Mouse (Mus musculus): ENCODE results near the gene Tbcel. TPM values are rescaled to one million over a fixed set of nuclear protein-coding genes. Genes with fewer than 3 reads are reported as not detected.

Gene Tbcel
- total RNA-seq, 4 experiments from 2014 or later = 19.8 to 24.7 (median 21.0) TPM

DNA sequence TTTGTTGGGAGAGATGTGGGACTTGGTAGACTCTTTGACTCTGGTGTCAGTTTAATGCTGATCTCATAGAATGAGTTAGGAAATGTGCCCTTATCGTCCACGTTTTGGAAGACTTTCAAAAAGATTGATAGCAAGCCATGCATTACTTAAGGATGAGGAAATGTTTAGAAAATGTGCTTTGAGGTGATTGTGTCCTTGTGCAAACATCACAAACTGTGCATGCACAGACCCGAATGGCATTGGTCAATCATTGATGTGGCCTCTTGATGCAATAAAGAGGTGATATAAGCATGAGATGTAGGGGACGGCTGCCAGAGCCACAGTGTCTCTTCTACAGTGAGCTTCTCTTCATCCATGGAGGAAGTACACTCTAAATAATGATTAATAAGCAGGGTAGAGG, 20.7 kb downstream of the Tbcel start:
- no peak for DNase-seq (ENCODE audit: low spot score)

DNA sequence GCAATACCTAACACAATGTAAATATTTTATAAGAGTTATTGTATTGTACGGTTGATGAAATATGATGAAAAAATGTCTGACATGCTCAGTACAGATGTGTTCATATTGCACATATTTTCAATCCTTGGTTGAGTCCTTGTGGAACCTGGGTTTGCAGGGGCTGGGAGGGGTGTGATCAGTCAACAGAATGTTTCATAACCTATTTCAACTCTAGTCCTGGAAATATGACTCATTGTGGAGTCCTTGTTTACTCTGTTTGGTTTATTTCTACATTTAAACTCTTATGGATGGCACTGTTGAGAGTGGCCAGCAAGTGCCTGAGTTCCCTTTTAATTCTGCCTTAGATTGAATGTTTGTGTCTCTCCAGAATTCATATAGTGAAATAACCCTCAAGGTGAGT, 22.9 kb downstream of the Tbcel start:
- no peak for DNase-seq (ENCODE audit: low spot score)

DNA sequence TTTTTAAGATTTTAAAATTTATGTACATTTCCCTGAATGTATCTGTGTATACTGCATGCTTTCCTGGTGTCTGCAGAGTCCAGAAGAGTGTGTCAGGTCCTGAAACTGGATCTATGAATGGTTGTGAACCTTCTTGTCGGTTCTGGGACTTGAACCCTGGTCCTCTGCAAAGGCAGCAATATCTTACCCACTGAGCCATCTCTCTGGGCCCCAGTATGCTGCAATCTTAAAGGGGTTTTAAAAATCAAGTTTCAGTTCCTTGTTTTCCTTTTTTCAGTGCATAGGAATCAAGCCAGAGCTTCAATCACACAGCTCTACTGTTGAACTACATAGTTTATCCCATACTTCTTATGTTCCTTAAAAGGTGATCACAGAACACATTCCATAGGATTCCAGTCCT, 24.7 kb downstream of the Tbcel start:
- DNase-seq (ENCODE audit: low spot score) = no peak

DNA sequence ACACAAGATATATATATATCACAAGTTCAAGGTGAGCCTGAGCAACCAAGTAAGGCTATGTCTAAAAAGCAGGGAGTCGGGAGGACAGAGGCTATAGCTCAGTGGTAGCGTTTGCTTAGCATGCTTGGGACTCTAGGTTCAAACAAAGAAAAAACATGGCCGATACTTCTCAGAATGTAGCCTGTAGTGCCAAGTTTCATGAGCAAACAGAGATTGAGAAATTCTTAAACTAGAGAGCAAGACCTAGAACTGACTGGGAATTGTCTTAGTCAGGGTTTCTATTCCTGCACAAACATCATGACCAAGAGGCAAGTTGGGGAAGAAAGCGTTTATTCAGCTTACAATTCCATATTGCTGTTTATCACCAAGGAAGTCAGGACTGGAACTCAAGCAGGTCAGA, 31.4 kb downstream of the Tbcel start:
- DNase-seq (ENCODE audit: low spot score) = no peak

DNA sequence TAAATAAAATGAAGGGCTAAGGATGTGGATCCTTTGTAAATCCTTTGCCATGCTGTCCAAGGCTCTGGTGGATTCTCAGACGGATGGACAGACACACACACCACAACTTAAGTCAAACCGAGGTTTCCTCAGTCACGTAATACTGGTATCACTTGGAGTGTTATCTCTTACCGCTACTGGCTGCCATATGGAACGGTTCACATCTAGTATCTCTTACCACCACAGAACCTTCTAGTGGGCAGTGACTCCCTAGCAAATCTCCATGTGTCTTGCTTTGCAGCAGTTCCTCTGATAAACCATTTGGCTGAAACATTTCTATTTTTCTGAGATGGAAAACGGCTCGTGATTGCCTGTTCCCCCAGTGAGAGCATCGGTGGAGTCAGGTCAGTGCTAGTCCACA, 33.4 kb downstream of the Tbcel start:
- DNase-seq (ENCODE audit: low spot score) = no peak

DNA sequence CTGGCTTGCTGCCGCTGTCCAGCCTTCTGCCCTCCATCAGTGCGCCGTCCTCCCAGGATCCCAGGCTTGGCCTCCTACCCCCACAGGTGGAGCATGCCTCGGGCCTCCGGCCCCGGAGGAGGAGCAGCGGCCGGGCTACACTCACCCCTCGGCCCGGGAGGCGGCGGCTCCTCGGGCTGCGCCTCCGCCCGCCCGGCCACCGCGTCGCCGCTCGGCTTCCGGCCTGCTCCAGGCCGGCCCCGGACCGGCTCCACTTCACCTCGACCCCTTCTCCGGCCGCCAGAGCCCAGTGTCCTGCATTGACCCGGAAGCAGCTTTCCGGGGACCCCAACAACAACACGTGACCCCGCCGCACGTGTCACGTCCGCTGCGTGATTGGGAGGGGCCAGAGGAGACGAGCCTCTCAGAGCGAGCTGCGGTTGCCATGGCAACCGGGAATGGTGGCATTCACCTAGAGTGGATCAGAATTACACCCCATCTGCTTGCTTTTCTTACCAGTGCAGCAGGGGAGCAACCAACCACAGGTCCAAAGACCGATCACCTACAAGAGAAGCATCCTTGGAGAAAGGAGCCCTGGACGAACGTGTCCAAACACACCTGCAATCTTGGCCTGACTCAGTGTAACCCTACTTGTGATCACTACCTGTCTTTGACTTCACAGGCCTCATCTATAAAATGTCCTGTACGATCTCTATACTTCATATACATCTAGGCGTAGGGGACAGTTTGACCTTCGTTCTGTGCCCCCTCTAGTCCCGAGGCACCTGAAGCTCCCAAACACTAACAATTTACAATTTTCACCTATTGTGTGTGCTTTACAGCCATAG, 35.5 kb downstream of the Tbcel start:
- peak; percentile 86 for DNase-seq (ENCODE audit: low spot score)

DNA sequence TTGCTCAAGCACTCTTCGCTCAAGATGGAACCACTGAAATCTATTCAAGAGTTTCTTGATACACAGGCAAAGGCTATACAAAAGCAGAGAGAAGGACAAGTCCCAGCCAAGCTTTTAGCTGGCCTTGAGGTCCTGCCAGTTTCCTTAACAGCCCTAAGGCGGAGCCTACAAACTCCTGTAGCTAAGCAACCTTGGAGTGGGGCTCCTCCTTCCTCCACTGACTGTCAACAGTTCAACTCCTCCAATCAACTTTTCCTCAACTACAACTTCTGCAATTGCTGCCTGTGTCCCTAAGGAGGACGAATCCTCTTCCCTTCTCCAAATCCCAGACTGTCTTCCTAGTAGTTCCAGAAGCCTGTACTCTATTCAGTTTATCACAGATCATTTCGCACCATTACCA, 36.4 kb downstream of the Tbcel start:
- peak; percentile 67 for DNase-seq (ENCODE audit: low spot score)

DNA sequence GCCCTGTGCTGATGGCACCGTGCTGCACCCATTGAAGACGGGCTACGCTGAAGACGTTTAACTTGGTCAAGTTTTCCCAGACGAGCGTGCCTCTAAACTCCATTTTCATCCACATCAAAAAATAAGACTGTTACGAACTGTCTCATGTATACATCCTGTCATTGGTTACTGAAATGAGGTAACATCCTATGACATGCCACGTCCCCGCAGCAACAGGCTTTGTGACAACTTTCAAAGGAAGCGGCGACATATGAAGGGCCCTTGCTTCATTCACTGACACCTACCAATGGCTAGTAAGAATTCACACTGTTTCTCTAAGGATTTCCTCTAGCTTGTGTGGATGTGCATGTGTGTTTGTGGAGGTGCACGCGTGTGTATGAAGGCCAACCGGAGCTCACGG, 38.3 kb downstream of the Tbcel start:
- no peak for DNase-seq (ENCODE audit: low spot score)

DNA sequence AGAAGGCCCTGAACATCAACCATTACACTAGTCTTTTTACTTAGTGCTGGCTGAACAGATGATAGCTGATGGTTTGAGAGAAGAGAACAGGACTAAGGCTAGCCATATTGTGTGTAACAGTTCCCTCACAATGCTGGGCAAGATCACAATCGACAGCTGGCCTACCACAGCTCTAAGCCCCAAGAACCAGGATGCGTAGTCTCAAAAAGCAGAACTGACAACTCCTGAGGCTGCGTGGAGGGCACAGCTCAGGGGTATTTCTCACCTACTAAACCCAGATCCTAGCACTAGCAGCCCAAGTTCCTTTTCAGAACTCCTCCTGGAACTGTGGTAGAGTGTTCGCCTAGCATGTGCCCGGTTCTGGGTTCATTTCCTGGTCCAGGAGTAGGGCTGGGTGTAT, 39.2 kb downstream of the Tbcel start:
- DNase-seq (ENCODE audit: low spot score) = no peak

DNA sequence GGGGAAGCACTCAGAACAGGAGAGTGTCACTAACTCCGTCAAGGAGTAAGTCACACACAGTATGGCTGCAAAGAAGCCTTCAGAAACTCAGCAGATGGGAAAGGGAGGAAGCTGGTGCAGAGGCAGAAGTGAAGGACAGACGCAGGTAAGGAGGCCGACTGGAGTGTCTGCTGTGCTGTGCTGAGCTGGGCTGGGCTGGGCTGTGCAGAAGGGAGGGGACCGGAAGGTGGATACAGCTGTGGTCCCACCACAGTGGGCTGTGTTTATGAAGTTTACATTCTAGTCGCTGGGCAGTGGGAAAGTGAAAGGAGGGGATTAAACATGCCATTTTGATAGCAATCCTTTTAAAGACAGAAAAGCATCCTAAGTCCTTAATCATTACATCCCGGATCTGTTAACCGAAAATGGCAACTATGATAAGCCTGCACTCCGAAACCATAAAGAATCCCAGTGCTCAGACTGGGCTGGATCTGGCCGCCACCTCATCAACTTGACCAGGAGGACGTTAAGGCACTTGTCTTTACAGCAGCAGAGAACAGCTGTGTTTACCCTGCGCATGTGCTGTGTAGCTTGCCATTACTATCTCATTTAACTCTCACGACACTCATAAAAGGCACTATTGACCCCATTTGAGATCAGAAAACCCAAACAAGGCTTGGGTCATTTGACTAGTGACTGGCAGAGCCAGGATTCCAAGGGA, 40.3 kb downstream of the Tbcel start:
- no peak for DNase-seq (ENCODE audit: low spot score)

DNA sequence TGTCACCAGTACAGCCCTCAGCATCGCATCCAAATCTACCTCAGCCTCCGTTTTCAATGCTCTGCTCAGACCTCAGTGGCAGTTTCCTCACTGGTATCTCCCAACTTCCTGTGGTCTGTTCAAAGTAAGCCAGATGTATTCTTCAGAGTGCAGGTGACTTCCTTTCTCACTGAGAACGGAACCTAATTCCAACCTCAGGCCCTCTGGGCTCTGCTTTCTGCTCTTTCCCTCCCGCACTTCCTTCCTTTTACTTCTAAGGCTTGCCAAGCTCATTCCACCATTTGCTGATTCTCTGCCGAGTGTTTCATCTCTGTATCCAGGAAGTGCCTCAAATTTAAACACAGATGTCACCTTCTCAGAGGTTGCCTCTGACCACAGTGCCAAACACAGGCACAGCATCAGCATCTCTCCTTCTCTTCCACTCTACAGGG, 41.9 kb downstream of the Tbcel start:
- DNase-seq (ENCODE audit: low spot score) = no peak

DNA sequence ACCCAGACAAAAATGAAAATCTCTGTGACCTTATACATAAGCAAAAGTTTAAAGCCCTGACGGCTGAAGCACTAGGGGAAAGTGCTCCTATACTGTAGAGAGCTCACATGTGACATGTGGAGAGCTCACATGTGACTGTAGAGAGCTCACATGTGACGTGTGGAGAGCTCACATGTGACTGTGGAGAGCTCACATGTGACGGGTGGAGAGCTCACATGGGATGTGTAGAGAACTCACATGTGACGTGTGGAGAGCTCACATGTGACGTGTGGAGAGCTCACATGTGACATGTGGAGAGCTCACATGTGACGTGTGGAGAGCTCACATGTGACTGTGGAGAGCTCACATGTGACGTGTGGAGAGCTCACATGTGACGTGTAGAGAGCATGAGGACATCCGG, 43.4 kb downstream of the Tbcel start:
- DNase-seq (ENCODE audit: low spot score) = no peak

DNA sequence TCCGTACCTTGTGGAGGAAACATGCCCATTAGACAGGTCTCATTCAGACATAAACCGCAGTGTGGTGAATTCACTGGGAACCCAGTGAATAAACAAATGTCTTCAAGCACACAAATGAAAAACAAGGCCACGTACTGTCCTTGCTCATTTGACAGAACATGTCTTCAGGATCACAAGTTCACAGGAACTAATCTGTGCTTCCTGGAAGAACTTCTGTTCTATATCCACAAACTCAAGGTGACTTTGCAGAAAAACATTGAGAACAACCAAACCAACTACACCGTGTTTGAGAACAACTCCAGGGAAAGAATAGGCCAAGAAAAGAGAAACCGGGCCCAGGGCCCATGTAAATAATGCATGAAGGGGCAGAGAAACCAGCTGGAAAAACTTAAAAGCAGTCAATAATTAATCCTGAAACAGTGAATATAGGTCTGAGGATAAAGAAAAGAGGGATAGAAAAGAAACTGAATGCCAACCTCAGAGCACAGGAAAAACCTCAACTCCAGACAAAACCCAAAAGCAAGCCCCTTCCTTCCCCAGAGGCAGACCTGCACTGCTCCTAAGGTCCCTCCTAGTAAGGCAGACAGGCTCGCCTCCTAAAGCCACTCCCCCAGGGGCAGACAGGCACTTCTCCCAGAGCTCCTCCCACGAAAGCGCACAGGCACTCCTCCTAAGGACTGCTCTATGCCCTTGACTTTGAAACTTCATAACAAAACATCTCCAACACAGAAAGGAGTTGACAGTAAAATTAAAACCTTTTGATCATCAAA, 44.2 kb downstream of the Tbcel start:
- DNase-seq (ENCODE audit: low spot score) = peak; percentile 44

DNA sequence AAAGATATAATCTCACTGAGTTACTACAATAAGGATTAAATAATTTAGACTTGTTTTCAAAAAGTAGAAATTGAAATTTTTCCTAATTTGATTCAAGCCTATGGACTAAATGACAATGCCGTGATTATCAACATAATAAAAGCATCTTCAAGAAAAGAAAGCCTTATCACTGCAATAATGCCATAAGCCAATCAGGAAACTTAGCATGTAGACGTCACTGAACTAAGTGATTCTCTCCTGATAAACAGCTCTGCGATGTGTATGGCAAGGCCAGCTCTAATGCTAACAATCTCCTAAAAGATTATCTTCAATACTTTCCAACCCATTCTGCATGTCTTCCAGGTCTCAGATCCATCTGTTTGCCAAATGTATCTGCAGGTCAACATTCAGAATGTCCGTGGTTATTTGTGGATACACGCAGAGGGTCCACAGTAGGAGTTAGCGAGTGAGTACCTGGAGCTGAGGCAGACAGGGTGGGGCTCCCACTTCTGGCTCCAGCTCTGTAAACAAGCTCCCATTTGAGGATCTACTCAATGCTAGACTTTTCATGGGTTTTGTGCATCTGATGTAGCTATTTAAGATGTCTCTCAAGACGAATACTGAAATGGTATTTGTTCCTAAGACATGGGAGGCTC, 44.9 kb downstream of the Tbcel start:
- no peak for DNase-seq (ENCODE audit: low spot score)

DNA sequence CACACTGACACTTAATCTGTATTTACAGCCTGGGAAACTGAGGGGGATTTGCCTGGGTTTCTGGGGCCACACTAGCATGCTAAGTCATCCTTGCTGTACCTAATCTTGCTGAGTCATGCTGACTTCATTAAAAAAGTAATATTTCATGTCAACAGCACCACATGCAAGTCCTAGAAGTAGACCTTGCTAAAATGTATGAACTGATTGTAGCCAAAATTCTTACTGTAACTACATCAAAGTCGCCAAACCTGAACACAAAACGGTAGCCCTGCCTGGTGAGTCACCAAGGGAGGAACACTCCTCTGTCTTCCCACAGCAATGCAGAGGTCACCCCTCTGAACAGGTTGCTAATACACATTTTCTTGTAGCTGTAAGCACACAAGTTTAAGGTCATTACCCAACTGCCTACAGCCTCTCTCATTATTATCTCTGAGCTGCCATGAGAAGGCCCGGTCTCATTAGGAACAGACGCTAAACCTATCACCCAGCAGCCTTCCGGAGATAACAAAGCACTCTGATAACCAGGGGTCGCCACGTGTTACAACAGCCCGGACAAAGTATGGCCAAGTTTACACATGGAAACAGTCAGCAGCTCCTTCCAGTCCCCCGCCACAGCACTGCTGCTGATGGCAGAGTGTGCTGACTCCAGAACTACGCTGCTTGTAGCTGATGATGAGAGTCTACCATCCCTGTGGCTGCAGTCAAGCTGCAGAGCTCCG, 46.1 kb downstream of the Tbcel start:
- DNase-seq (ENCODE audit: low spot score) = no peak

DNA sequence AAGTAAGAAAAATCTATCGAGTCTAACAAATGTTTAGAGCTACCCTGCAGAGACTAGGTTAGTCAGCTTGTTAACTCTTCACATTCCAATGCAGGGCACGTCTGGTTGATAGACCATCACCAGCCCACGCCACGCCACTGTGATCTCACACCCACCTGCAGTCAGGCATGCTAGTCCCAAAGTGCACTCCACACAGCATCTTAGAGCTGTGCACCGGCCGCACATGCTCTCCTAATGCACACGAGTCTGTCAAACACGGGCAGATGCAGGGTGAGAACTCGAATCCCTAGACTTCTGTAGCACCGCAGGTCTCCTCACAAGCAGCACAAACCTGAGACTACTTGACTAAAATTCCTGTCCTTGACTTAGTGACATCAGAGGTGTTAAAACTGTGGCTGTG, 47.3 kb downstream of the Tbcel start:
- DNase-seq (ENCODE audit: low spot score) = no peak

DNA sequence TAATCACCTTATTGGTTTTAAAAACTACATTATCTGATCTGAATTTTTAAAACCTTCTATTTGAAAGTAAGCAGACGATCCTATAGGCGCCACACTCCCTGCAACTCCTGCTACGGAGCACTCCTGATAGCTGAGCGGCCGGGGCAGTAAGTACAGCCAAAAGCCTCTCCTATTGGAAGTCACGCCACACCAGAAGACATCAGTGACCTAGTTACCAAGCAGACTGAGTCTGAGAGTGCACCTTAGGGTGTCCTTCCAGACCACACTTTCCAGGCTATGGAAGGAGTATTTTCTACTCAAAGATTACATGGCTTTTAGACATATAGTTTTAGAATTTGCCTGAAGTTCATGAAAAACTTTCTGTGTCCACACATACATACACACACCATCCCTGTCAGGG, 47.9 kb downstream of the Tbcel start:
- DNase-seq (ENCODE audit: low spot score) = peak; percentile 13

DNA sequence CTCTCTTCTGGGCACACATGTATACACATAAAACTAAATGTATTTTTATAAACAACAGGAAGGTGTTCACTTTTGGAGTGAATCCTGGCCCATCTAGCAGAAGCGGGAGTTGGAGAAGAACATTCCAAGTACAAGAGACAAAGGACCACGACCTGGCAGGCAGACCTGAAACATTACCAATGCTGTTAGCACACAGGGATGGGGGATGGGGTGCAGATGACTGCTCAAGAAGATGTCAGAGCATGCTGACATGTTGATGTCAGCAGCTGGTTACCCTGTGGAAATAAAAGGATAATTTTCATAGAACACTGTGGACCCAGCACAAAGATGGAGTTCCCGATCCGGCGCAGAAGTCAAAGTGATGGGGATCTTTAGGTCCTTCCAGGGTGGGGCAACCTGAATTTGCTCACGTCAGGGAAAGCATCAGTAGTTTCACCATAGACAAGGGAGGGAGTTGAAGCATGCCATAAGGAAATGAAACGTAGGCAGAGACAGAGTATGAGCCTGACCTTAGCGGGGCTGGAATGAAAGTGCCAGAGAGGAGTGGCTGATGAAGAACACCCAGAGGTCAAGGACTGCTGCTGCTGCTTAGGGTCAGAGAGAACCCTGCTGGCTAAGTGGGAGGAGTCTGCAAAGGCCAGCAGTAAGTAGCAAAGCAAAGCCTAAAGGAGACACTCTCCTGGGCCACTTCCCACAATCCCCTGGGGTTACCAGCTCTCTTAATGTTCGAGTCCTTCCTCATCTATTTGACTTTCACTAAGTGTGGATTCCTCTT, 48.7 kb downstream of the Tbcel start:
- no peak for DNase-seq (ENCODE audit: low spot score)

DNA sequence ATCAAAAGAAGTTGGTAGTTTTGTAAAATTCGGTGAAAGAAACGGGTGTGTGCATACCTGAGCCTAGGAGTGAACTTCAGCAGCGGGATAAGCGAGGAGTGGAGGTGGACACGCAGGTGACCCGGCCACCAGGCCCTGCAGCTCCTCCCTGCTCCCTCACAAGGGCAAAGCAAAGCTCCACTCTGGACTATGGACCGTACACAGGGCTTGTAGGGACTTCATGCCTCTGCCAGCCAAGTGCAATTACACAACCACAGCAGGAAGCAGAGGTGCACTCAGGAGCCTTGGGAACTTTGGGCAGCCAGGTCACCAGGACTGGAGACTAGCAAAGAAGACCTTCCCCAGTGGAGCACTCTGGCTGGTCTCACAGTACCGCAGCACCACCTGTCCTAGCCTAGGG, 50.1 kb downstream of the Tbcel start:
- DNase-seq (ENCODE audit: low spot score) = no peak

DNA sequence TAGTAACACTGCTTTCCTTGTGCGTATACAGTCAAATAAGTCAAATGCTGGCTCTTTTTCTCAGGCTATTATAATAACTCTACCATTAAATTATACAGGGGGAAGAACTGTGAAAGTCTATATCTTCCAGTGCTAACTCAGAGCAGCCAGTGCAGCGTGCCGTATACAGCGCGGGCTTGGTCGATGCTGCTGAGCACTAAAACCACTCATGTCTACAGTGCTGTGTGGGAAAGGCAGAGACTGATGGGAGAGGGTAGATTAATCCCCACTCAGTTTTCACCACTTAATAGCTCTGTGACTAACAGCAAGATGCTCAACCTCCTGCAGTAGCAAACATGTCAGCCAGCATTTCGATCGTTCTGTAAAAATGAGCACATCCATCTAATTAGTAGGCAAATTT, 53.2 kb downstream of the Tbcel start:
- no peak for DNase-seq (ENCODE audit: low spot score)

DNA sequence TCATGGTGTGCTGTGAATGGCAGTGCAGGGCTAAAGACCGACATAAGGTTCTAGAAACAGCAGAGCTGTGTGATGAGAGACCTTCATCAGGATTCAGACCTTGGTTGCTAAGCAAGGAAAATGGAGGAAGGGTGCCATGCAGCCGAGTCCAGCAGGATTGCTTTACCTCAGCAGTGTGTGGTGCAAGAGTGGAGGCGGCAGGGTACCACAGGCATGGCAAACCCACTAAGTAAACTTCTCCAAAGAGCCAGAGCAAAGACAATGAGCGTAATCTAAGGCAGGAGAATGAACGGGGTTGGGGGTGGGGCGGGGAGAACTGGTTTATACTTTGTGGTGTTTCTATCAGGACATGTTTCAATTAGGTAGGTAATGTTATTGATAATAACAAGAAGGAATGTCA, 58.6 kb downstream of the Tbcel start:
- no peak for DNase-seq (ENCODE audit: low spot score)

Measured in heart, adult 8-10 months (tissue).